Mouse (Mus musculus): ENCODE data around the gene Rft1.
A peak's percentile ranks its signal among the peaks of the same experiment; 100 is the strongest.

Gene Rft1

GRCm38 (mm10) chr14:30653943-30654659 is at the start of gene Rft1:
Gene Rft1 (plus strand): TSS chr14:30654360.
- DNase-seq (ENCODE audit: low read depth): peak; percentile 99

GRCm38 (mm10) chr14:30606817-30607216 is 47.3 kb upstream of the Rft1 start:
- no peak for DNase-seq (ENCODE audit: low read depth)

GRCm38 (mm10) chr14:30607696-30608095 is 46.5 kb upstream of the Rft1 start:
- DNase-seq (ENCODE audit: low read depth): no peak

- DNase-seq (ENCODE audit: low read depth): no peak
Measured at GRCm38 (mm10) chr14:30608176-30608575, 46.0 kb upstream of the Rft1 start.

- DNase-seq (ENCODE audit: low read depth): no peak
Measured at GRCm38 (mm10) chr14:30609499-30609898, 44.7 kb upstream of the Rft1 start.

- DNase-seq (ENCODE audit: low read depth): no peak
Measured at GRCm38 (mm10) chr14:30610304-30610703, 43.9 kb upstream of the Rft1 start.

GRCm38 (mm10) chr14:30610940-30611339 is 43.2 kb upstream of the Rft1 start:
- DNase-seq (ENCODE audit: low read depth): no peak

- DNase-seq (ENCODE audit: low read depth): peak; percentile 72
Measured at GRCm38 (mm10) chr14:30612523-30612922, 41.6 kb upstream of the Rft1 start.

GRCm38 (mm10) chr14:30612962-30613715 is 41.0 kb upstream of the Rft1 start:
- no peak for DNase-seq (ENCODE audit: low read depth)

- DNase-seq (ENCODE audit: low read depth): no peak
Measured at GRCm38 (mm10) chr14:30616751-30617150, 37.4 kb upstream of the Rft1 start.

GRCm38 (mm10) chr14:30618746-30619275 is 35.3 kb upstream of the Rft1 start:
- DNase-seq (ENCODE audit: low read depth): no peak

- no peak for DNase-seq (ENCODE audit: low read depth)
Measured at GRCm38 (mm10) chr14:30619982-30620578, 34.1 kb upstream of the Rft1 start.

- DNase-seq (ENCODE audit: low read depth): no peak
Measured at GRCm38 (mm10) chr14:30622130-30622529, 32.0 kb upstream of the Rft1 start.

GRCm38 (mm10) chr14:30622556-30622955 is 31.6 kb upstream of the Rft1 start:
- DNase-seq (ENCODE audit: low read depth): no peak

GRCm38 (mm10) chr14:30624277-30624721 is 29.9 kb upstream of the Rft1 start:
- peak; percentile 39 for DNase-seq (ENCODE audit: low read depth)

- DNase-seq (ENCODE audit: low read depth): peak; percentile 50
Measured at GRCm38 (mm10) chr14:30625131-30625807, 28.9 kb upstream of the Rft1 start.

GRCm38 (mm10) chr14:30625856-30626726 is 28.1 kb upstream of the Rft1 start, which contains the start of gene Prkcd:
Gene Prkcd (minus strand): TSS chr14:30626210.
- peak; percentile 91 for DNase-seq (ENCODE audit: low read depth)

GRCm38 (mm10) chr14:30626756-30627742 is 27.1 kb upstream of the Rft1 start:
- peak; percentile 39 for DNase-seq (ENCODE audit: low read depth)

- DNase-seq (ENCODE audit: low read depth): no peak
Measured at GRCm38 (mm10) chr14:30628235-30628634, 25.9 kb upstream of the Rft1 start.

- DNase-seq (ENCODE audit: low read depth): no peak
Measured at GRCm38 (mm10) chr14:30629839-30630238, 24.3 kb upstream of the Rft1 start.

All from naive thymus-derived CD4-positive, alpha-beta T cell, adult 2 months (primary cell).